Mouse (Mus musculus): Measurements from ENCODE around the gene Gm19935.
A peak's percentile ranks its signal among the peaks of the same experiment; 100 is the strongest.

Gene Gm19935

DNA sequence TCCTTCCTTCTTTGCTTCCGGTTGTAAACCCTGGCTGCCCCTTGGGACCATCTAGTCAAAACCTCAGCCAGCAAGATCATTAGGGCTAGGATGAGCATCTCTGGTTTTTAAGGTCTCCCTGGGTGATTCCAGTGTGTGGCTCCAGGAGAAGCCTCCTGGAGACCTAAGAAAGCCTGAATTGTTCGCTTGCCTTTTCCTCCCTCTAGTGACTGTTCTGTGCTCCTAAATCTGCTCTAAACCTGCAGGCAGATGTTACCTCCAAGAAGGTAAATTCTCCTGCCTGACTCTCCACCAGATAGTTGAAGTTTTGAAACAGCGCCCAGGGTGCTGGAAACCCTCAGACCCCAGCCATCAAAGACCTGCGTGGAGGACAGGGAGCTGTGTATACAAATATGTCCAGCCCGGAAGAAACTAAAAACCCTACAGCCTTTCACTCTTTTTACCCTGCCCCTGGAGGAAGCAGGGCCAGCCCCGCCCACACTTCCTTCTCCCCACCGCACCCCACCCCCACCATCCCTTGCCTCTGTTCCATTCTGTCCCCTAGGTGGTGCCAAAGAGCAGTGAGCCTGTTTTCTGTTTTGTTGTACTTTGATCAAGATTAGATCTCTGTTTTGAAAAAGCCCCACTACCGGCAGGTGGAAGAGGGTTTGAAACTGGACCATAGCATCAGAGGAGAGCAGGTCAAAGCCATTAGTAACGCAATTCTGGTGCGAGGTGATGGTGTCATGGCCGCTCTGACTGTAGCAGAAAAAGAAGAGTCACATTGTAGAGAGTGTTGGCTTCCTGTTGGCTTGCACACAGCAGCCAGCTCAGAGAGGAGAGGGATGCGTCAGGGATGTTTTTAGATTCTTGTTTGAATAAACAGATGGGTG lies 22.0 kb downstream of the Gm19935 start:
- Histone ChIP-seq H3K4me3 (replicated peaks; ENCODE audit: low read length) (no peak overlapping the region), H3K4me1 (replicated peaks; ENCODE audit: low read depth, low read length) (peaks cover 25% of the 10 kb centered on the region), H3K9me3 (ENCODE audit: low read length) (no peaks in the 10 kb centered on the region), H3K36me3 (ENCODE audit: insufficient read depth, low read length) (no peaks in the 10 kb centered on the region), H3K27me3 (ENCODE audit: insufficient read depth, low read length) (no peaks in the 10 kb centered on the region)
- TF ChIP-seq CTCF (conservative IDR thresholded peaks at IDR 0.05; ENCODE audit: low read length) (peak; percentile 46), NANOG (IDR thresholded peaks at IDR 0.05; ENCODE audit: borderline replicate concordance, low read length) (no peak)

DNA sequence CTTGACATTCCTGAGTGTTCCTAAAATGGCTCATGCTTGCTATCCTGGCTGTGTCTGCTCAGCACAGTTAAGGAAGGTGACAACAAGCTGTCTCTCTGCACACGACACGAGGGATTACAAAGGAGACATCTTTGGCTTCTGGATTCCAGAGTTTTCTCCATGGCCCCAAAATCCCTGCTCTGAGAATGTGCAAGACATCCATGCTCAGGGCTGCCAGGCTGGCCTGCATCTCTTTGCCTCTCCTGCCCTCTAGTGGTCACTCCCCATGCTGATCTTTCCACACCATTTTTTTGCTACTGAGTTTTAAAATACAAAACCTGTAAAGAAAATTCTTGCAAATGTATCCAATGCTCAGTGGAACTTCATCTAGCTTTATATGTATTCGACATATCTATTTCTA lies 23.5 kb downstream of the Gm19935 start:
- Histone ChIP-seq H3K9me3 (ENCODE audit: low read length) (no peaks in the 10 kb centered on the region), H3K27me3 (ENCODE audit: insufficient read depth, low read length) (no peaks in the 10 kb centered on the region), H3K36me3 (ENCODE audit: insufficient read depth, low read length) (no peaks in the 10 kb centered on the region), H3K4me3 (replicated peaks; ENCODE audit: low read length) (no peak overlapping the region), H3K4me1 (replicated peaks; ENCODE audit: low read depth, low read length) (peaks cover 17% of the 10 kb centered on the region)
- TF ChIP-seq POU5F1 (IDR thresholded peaks at IDR 0.05; ENCODE audit: borderline replicate concordance, low read length) (no peak), NANOG (IDR thresholded peaks at IDR 0.05; ENCODE audit: borderline replicate concordance, low read length) (no peak), CTCF (conservative IDR thresholded peaks at IDR 0.05; ENCODE audit: low read length) (peak; percentile 92)

DNA sequence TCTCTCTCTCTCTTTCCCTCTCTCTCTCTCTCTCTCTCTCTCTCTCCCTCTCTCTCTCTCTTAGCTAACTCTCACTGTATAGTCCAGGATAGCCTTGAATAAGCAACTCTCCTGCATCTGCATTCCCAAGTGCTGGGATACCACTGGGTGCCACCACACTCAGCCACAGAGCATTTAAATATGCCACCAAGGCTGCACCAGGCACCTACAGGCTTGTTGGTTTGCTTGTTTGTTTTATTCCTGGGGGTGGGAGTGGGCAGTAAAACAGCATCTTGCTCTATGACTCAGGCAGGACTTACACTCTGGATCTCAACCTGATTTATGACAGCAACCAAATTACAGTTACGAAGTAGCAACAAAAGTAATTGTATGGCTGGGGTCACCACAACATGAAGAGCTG lies 25.6 kb downstream of the Gm19935 start:
- H3K4me3 ChIP-seq (replicated peaks; ENCODE audit: low read length): no peak overlapping the region
- H3K36me3 ChIP-seq (ENCODE audit: insufficient read depth, low read length): no peaks in the 10 kb centered on the region
- no peak for TF ChIP-seq NANOG (IDR thresholded peaks at IDR 0.05; ENCODE audit: borderline replicate concordance, low read length)
- TF ChIP-seq POU5F1 (IDR thresholded peaks at IDR 0.05; ENCODE audit: borderline replicate concordance, low read length): no peak
- TF ChIP-seq CTCF (conservative IDR thresholded peaks at IDR 0.05; ENCODE audit: low read length): no peak
- H3K9me3 ChIP-seq (ENCODE audit: low read length): no peaks in the 10 kb centered on the region
- H3K27me3 ChIP-seq (ENCODE audit: insufficient read depth, low read length): no peaks in the 10 kb centered on the region
- H3K4me1 ChIP-seq (replicated peaks; ENCODE audit: low read depth, low read length): peaks cover 17% of the 10 kb centered on the region

DNA sequence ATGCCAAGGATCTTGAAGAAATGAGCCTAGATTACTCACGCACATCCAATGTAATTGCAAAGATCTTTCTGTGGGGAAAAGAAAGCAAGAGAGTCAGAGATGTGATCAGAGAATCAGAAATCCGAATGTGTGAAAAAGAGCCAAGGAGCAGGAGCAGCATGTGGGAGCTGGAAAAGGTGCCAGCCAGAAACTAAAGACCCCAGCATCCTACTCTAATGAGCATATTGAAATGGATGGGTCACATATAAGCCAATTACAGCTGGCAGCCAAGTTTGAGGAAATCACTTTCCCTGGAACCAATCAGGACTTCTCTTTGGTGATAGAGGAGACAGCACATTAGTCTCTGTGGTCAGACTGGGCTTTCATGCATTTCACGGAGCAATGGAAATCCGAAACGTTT lies 47.4 kb downstream of the Gm19935 start:
- H3K9me3 ChIP-seq (ENCODE audit: low read length): peaks cover 39% of the 10 kb centered on the region
- H3K4me1 ChIP-seq (replicated peaks; ENCODE audit: low read depth, low read length): no peaks in the 10 kb centered on the region
- no peaks in the 10 kb centered on the region for H3K27me3 ChIP-seq (ENCODE audit: insufficient read depth, low read length)
- H3K36me3 ChIP-seq (ENCODE audit: insufficient read depth, low read length): no peaks in the 10 kb centered on the region; the same call in 1 of the 2 replicates
- TF ChIP-seq CTCF (conservative IDR thresholded peaks at IDR 0.05; ENCODE audit: low read length) (no peak), NANOG (IDR thresholded peaks at IDR 0.05; ENCODE audit: borderline replicate concordance, low read length) (no peak), POU5F1 (IDR thresholded peaks at IDR 0.05; ENCODE audit: borderline replicate concordance, low read length) (no peak)
- H3K4me3 ChIP-seq (replicated peaks; ENCODE audit: low read length): no peak overlapping the region
